Mouse (Mus musculus): ENCODE data around the gene Podxl2.

The Podxl2 gene

GRCm38 (mm10) chr6:88886417-88886967, 11.6 kb upstream of the Podxl2 start:
- no peak for DNase-seq

GRCm38 (mm10) chr6:88885644-88886416, 11.0 kb upstream of the Podxl2 start:
- DNase-seq: no peak

GRCm38 (mm10) chr6:88884690-88885089, 9.8 kb upstream of the Podxl2 start:
- no peak for DNase-seq

GRCm38 (mm10) chr6:88884195-88884594, 9.4 kb upstream of the Podxl2 start:
- DNase-seq: no peak

- DNase-seq: no peak
Measured at GRCm38 (mm10) chr6:88881334-88881733, 6.5 kb upstream of the Podxl2 start.

GRCm38 (mm10) chr6:88879471-88879870, 4.6 kb upstream of the Podxl2 start:
- no peak for DNase-seq

GRCm38 (mm10) chr6:88873965-88874867, 628 bp downstream of the Podxl2 start:
- no peak for DNase-seq

GRCm38 (mm10) chr6:88872811-88873210, 2.0 kb downstream of the Podxl2 start:
- DNase-seq: no peak

GRCm38 (mm10) chr6:88871546-88871945, 3.3 kb downstream of the Podxl2 start:
- no peak for DNase-seq

GRCm38 (mm10) chr6:88870594-88870993, 4.2 kb downstream of the Podxl2 start:
- peak; percentile 83 for DNase-seq

- DNase-seq: no peak
Measured at GRCm38 (mm10) chr6:88869459-88869858, 5.4 kb downstream of the Podxl2 start.

GRCm38 (mm10) chr6:88865704-88866103, 9.1 kb downstream of the Podxl2 start:
- DNase-seq: no peak

GRCm38 (mm10) chr6:88860914-88861313, 13.9 kb downstream of the Podxl2 start:
- peak; percentile 91 for DNase-seq

GRCm38 (mm10) chr6:88858341-88858740, 16.5 kb downstream of the Podxl2 start:
- DNase-seq: peak; percentile 82

- peak; percentile 87 for DNase-seq
Measured at GRCm38 (mm10) chr6:88857830-88858229, 17.0 kb downstream of the Podxl2 start.

GRCm38 (mm10) chr6:88857249-88857648, 17.6 kb downstream of the Podxl2 start:
- peak; percentile 97 for DNase-seq

GRCm38 (mm10) chr6:88855636-88856035, 19.2 kb downstream of the Podxl2 start:
- DNase-seq: no peak

GRCm38 (mm10) chr6:88854509-88854908, 20.3 kb downstream of the Podxl2 start:
- DNase-seq: peak; percentile 79

GRCm38 (mm10) chr6:88850034-88850433, 24.8 kb downstream of the Podxl2 start:
- DNase-seq: peak; percentile 88

GRCm38 (mm10) chr6:88849270-88849669, 25.6 kb downstream of the Podxl2 start:
- peak; percentile 93 for DNase-seq

- no peak for DNase-seq
Measured at GRCm38 (mm10) chr6:88847571-88847970, 27.3 kb downstream of the Podxl2 start.

- peak; percentile 90 for DNase-seq
Measured at GRCm38 (mm10) chr6:88844901-88845565, 29.8 kb downstream of the Podxl2 start.

Measured in heart, adult 11 months (tissue).